Mouse (Mus musculus): ENCODE measurements around the gene 3110082I17Rik.
"Not testable (repeated sequence)": the region's sequence is repeated elsewhere in the genome, so short reads cannot be mapped to it uniquely, and the experiment has no call there.

Gene 3110082I17Rik

DNA sequence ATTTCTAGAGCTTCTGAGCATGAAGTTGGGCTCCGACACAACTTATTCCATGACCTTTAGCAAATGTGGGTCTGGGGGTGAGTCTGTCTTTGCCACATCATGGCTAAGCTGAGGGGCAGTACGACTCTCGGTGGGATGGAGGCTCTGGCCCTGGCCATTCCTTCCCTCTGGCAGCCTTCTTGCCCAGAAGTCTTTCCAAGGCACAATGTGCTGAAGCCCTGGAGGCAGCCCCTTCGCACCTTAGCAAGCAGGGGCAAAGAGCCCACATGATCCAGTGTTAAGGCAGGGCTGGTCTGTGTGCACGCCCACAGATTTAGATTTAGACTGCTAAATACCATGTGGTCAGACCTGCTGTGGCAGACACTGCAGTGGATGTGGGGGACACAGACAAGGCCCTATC lies 61.5 kb downstream of the 3110082I17Rik start:
- intact Hi-C loops (cut with DNase I): loop anchor here (1.0 kb wide), 1 partner anchor 34 kb away; no protein-coding TSS in a partner anchor

GRCm38 (mm10) chr5:139397959-139398753 lies 62.2 kb downstream of the 3110082I17Rik start:
- intact Hi-C loops (cut with DNase I): loop anchor here (1.0 kb wide), 1 partner anchor 34 kb away; no protein-coding TSS in a partner anchor

DNA sequence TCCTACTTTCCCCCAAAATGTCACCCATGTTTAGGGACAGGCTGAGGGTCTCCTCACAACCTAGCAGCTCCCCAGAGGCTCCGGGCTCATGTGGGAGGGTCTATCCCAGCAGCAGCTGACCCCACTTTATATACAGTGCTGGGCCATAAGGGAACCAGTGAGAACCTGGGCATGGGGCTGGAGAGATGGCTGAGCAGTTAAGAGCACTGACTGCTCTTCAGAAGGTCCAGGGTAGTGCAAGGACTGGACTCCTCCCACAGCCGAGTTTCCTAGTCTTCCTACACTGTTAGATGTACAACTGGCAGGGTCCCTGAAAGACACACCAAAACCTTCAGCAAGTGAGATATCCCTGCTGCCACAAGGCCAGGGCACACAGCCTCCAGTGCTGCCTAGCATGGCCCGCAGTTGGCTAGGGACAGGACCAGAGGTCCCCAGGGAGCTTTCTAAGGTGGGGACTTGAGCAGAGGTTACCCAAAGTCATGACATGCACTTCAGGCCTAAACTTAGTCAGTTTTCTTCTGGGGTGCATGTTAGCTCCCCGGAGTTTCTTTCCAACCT lies 62.9 kb downstream of the 3110082I17Rik start:
- intact Hi-C loops (cut with DNase I): no loop called here

DNA sequence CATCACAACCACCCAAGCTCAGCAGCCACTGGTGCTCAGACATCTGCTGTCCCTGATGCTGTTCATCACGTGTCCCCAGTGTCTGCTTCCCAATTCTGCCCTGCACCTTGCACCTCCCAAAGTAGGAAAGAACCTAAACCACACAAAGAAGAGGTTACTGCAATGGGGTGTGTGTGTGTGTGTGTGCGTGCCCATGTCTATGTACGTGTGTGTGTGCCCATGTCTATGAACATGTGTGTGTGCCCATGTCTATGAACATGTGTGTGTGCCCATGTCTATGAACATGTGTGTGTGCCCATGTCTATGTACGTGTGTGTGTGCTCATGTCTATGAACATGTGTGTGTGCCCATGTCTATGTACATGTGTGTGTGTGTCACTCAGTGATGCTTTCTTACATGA lies 64.8 kb downstream of the 3110082I17Rik start:
- intact Hi-C loops (cut with DNase I): no loop called here

GRCm38 (mm10) chr5:139394399-139394798 lies 65.9 kb downstream of the 3110082I17Rik start:
- intact Hi-C loops (cut with DNase I): no loop called here

- intact Hi-C loops (cut with DNase I): no loop called here
These were observed 67.1 kb downstream of the 3110082I17Rik start for GRCm38 (mm10) chr5:139393197-139393588.

DNA sequence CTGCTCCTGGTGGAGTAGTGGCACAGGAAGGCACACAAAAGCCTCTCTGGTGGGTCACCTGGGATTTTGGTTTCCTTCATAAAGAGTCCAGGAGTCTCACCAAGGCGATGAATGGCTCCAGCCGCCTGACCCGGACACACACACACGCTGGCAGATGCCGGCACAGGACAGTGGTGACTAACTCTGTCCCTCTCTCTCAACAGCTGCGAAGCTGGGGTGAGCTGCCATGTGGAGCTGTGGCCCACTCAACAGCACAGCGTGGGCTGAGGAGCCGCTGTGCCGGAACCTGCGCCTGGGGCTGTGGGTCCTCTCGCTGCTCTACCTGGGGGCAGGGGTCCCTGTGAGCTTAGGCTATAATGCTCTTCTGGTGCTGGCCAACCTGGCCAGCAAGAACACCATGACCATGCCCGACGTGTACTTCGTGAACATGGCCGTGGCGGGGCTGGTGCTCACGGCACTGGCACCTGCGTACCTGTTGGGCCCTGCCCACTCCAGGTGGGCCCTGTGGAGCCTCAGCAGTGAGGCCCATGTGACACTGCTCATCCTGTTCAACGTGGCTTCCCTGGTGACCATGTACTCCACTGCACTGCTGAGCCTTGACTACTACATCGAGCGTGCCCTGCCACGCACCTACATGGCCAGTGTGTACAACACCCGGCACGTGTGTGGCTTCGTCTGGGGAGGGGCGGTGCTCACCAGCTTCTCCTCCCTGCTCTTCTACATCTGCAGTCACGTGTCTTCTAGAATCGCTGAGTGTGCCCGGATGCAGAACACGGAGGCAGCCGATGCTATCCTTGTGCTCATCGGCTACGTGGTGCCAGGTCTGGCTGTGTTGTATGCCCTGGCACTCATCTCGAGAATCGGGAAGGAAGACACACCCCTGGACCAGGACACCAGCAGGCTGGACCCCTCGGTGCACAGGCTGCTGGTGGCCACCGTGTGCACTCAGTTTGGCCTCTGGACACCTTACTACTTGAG lies 67.8 kb downstream of the 3110082I17Rik start:
- intact Hi-C loops (cut with DNase I): no loop called here

DNA sequence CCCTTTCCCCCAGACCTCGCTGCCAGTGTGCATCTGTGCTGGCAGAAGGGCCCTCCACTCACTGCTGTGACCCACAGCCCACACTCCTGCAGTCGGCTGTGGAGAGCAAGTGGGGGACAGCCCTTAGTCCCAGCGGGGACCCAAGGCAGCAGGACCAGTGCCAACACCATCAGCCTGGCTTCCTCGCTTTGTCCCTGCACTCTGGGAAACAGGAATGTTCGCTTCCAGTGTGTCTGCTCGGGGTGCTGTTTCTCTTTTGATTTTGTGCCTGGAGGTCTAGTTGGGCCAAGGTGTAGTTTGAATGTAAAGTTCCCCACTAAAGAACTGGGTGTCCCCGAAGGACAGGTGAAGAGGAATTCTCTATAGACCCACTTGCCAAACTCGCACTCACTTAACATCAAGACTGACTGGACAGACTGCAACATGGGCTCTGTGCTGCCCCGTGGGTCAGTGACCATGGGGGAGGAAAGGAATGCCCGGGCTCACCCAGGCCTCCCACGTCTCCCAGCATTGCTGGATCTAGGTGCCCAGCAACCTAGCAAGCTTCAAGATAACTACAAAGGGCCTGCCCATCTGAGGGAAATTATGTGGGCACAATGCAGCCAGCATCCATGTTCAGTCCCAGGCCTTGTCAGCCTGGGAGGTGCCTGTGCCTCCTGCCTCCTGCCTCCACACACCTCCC lies 68.9 kb downstream of the 3110082I17Rik start:
- intact Hi-C loops (cut with DNase I): no loop called here

DNA sequence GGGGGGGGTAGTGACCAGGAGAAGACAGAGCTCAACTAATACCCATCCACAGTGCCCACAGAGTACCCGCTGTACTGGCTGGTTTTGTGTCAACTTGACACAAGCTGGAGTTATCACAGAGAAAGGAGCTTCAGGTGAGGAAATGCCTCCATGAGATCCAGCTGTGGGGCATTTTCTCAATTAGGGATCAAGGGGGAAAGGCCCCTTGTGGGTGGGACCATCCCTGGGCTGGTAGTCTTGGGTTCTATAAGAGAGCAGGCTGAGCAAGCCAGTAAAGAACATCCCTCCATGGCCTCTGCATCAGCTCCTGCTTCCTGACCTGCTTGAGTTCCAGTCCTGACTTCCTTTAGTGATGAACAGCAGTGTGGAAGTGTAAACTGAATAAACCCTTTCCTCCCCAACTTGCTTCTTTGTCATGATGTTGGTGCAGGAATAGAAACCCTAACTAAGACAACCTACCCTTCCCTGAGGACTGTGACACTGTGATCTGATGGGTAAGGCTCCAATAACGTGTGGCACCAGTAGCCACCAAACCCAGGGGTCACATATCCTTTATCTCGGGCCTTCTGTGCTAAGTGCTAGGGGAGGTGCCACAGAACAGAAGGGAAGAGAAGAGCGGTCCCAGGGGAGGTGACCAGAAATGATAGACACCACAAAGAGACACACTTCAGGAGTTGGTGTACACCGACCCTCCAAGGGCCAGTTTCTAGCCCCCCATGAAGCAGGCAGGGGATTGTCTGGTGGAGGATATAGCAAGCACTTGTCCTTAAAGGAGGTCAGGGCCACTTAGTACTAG lies 69.8 kb downstream of the 3110082I17Rik start:
- intact Hi-C loops (cut with DNase I): not testable (repeated sequence)

- intact Hi-C loops (cut with DNase I): no loop called here
These were observed 70.7 kb downstream of the 3110082I17Rik start for GRCm38 (mm10) chr5:139389676-139390061.

DNA sequence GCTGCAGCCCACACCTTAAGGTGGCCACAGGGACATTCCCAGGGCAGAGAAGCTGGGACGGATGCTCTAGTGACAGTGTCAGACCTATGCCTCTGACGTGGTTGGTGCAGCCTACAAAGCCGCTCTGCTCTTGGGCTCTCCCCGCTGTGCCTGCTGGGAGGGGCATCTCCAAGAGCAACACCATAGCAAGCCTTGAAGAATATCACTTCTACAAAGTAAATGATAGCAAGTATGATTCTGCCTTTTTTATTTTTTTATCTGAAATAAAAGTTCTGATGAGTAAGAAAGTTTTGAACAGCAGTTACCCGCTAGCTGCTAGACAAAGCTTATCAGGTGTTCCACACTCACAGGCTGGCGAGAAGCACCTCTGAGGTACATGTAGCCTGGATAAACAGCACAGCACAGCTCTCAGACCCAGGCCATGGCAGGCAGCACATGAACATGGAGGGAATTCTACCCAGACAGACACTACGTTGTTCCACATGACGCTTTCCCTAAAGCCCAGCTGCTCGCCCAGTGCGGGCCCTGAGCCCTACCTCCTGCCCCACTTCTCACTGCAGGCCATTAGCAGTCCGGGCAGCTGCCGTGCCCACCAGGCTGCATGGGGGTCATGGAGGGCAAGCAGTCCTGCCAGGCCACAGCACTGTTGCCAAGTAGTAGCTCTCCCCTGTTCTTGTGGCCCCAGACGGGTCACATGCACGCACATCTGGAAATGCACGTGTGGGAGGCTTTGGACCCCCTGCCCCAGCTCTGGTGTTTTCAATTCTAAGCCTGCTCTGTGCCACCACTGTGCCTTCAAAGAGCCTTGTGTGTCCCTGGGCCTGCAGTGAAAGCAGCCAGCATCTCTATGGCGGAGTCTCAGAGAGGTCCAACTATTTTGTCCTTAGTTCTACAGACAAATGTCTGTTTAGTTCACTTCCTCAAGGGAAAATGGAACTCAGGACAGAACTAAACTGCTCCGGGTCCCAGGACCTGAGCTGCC lies 71.3 kb downstream of the 3110082I17Rik start:
- intact Hi-C loops (cut with DNase I): no loop called here

DNA sequence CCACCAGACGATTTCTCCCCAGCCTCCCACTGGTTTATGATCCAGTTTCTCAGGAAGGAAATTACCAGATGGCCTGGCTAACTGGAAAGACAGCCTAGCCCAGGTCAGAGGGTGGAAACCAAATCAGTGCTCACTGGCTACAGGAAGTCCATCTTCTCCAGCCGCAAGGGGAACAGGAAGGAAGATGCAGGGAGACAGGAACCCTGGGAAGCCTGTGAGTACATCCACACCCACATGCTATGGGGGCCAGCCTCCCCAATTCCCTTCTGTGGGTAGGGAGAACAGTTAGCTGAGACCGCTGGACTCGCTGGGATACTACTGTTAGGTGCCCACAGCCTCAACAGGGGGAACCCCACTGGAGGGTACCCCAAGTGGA lies 72.1 kb downstream of the 3110082I17Rik start:
- intact Hi-C loops (cut with DNase I): no loop called here

DNA sequence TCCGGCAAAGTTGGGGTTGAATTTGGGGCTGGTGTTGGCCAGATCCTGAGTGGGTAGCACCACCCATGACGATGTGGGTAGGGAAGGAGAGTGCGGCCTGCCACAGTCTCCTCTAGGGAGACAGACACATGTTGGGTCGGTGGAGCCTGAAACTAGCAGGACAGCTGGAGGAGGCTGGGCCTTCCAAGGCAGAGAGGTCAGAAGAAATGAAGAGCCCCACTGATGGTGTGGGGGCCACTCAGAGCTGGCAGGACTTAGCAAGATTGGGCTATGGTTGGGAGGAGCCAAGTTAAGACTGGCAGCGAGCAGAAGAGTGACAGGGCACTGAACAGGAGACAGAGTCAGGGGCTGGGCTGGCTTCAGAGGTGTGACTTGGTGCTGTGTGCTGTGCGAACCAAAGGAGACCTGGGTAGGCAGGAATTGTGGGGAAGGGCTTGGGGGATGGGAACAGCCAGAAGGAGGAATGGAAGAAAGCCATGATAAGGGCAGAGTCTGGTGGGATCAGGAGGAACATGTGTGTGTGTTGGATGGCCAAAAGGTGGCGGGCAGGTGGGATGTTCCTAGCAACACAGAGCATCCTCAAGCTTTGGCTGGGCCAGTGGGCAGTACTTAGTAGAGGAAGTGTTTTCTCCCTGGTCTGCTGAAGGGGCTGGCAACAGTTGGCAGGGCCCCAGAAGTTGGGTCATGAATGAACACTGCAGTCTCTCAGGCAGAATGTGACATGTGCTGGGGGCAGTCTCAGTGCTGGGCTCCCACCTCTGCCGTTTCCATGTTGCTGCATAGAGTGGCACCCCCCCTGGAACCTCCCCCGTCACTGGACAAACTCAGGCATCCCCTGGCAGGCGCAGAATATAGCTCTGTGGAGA lies 72.8 kb downstream of the 3110082I17Rik start:
- intact Hi-C loops (cut with DNase I): no loop called here

DNA sequence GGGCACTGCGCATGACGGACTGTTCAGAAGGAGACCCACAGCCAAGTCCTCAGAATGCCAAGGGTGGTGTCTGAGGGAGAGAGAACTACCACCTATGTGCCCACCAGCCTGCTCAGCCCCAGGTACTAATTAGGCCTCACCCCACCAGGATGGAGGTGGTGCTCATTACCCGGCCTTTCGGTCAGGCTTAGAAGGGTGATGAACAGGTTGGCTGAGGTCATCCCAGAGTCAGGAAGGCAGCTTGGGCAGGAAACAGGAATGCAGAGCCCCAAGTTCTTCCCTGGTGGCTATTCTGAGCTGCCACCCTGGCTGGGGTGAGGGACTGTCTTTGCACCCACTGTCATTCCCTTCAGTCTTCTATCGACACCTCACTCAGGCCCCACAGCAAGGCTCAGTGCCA lies 74.3 kb downstream of the 3110082I17Rik start:
- intact Hi-C loops (cut with DNase I): no loop called here

DNA sequence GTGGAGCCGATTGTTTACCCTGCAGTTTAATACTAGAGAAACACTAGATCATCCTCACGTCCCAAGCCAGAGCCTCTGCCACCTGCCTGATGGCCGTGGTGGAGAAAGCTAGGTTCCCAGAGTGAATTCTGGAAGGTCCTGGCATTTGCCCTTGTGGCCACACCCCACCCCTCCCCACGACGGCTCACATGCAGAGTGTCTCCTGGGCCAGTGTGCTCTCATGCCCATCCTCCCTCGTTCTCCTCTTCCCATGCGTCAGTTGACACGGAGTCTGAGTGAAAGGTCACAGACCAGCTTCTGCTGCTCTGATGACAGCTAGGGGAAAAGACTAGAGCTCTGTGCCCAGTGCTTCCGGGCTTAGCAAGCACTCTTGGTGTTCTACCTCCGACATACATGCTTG lies 75.8 kb downstream of the 3110082I17Rik start:
- intact Hi-C loops (cut with DNase I): no loop called here

DNA sequence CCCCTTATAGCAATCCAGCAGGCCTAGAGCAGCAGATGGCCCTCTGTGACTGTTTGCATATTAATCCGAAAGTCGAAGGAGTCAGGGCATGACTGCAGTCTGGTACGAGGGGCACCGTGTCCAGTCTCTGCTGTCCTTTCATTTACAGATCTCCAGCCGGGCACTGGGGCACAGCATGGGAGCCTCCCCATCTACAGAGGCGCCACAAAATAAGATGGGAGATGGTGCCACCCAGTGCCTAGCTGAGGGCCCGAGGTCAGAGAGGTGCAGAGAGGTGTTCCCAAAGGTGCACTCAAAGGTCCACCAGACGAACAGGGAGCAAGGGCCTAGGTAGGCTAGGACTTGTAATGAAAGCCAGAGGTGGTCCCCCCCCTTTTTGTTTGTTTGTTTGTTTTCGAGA lies 77.1 kb downstream of the 3110082I17Rik start:
- intact Hi-C loops (cut with DNase I): no loop called here

DNA sequence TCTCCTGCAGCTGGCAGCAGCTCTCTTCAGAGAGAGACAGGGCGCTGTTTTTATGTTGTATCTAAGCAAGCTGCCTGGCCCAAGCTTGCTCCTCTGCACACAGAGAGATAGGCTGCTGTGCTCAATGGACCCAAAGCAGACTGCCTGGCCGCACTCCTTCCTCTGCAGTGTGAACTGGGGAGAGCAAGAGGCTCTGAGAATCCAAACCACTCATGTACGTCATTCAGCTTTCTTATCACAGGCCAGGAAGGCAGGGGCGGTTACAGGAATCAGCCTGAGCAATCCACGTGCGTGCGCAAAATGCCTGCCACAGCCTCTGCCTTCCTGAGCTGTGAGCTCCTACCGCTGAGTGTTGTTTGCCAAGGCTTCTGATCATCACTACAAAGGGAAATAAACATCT lies 77.6 kb downstream of the 3110082I17Rik start:
- intact Hi-C loops (cut with DNase I): no loop called here
